Mouse (Mus musculus): Measurements from ENCODE around the gene Col5a1. TPM values are rescaled to one million over a fixed set of nuclear protein-coding genes. Genes with fewer than 3 reads are reported as not detected.

Col5a1 gene
- total and polyA plus RNA-seq, 2 experiments from 2014 or later: 8.0 to 23.6 TPM

GRCm38 (mm10) chr2:28086112-28086511 is 199.9 kb downstream of the Col5a1 start:
- Histone ChIP-seq H3K4me3 (ENCODE audit: low read length) (no peak overlapping the region), H3K4me2 (ENCODE audit: low read depth, low read length) (no peak overlapping the region), H3K27me3 (ENCODE audit: insufficient read depth, low read length) (no peaks in the 10 kb centered on the region), H3K9me3 (ENCODE audit: low read length) (no peaks in the 10 kb centered on the region), H3K9ac (replicated peaks; ENCODE audit: low read length) (no peak overlapping the region), H3K4me1 (ENCODE audit: insufficient read depth, low read length) (0 out of 2 replicates have a peak, but pooled peaks cover 4% of the 10 kb centered on the region), H3K36me3 (ENCODE audit: insufficient read depth, low read length) (no peaks in the 10 kb centered on the region), H3K27ac (no peak overlapping the region)
- no peak for TF ChIP-seq CTCF (IDR thresholded peaks at IDR 0.05; ENCODE audit: low read depth)
- DNase-seq (ENCODE audit: low spot score) (no peak), ATAC-seq (no peak)
- 75% methylated on average over 10 of the region's 10 CpGs for WGBS

DNA sequence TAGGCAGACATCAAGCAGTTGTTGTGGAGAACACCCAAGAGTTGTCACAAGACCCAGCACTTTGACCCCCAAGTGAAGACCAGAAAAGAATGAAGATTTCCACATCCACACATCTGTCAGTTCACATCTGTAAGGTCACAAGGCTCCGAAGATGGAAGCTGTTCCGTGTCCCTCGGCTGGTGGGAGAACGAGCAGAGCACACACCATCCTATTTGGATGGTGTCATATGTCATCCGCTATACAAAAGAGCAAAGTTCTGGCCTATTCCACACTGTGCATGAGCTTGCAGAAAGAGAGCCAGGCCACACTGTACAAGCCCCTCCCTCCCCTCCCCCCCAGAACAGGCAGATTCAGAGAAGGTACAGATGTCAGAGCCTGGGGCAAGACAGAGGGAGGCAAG is 202.9 kb downstream of the Col5a1 start:
- no peak for TF ChIP-seq CTCF (IDR thresholded peaks at IDR 0.05; ENCODE audit: low read depth)
- ATAC-seq (no peak), DNase-seq (ENCODE audit: low spot score) (no peak)
- Histone ChIP-seq H3K4me1 (ENCODE audit: insufficient read depth, low read length) (0 out of 2 replicates have a peak, but pooled peaks cover 4% of the 10 kb centered on the region), H3K9me3 (ENCODE audit: low read length) (no peaks in the 10 kb centered on the region), H3K4me3 (ENCODE audit: low read length) (no peak overlapping the region), H3K27me3 (ENCODE audit: insufficient read depth, low read length) (no peaks in the 10 kb centered on the region), H3K9ac (replicated peaks; ENCODE audit: low read length) (no peak overlapping the region), H3K4me2 (ENCODE audit: low read depth, low read length) (no peak overlapping the region), H3K27ac (no peak overlapping the region), H3K36me3 (ENCODE audit: insufficient read depth, low read length) (no peaks in the 10 kb centered on the region)
- 79% methylated on average over 5 of the region's 5 CpGs for WGBS

Other genes starting within 250 kb of the Col5a1 start
- gene Rxra, start 210.0 kb upstream of the Col5a1 start, total RNA-seq (2014; rRNA removed): 32.5 and 34.0 TPM in 2 replicates
- gene Rxra, start 210.0 kb upstream of the Col5a1 start, polyA plus RNA-seq (2015; fragmentation: Nextera tagmentation; extraction: Ambion mirVana): 3.5 and 3.9 TPM in 2 replicates
- gene Fcnb, start 198.5 kb downstream of the Col5a1 start, total RNA-seq (2014; rRNA removed): not detected in 2 replicates
- gene Fcnb, start 198.5 kb downstream of the Col5a1 start, polyA plus RNA-seq (2015; fragmentation: Nextera tagmentation; extraction: Ambion mirVana): not detected in 2 replicates

All from hindbrain, postnatal 0 days (tissue).